Mouse (Mus musculus) MN1 (cell line): ENCODE results near the gene Pelo.
A peak's percentile ranks its signal among the peaks of the same experiment; 100 is the strongest.

Source experiments
- DNase-seq: peaks from one replicate; pipeline ENCODE4 v3.0.0-alpha.2; 2016; ENCODE audit warnings: low spot score

Gene Pelo

DNA sequence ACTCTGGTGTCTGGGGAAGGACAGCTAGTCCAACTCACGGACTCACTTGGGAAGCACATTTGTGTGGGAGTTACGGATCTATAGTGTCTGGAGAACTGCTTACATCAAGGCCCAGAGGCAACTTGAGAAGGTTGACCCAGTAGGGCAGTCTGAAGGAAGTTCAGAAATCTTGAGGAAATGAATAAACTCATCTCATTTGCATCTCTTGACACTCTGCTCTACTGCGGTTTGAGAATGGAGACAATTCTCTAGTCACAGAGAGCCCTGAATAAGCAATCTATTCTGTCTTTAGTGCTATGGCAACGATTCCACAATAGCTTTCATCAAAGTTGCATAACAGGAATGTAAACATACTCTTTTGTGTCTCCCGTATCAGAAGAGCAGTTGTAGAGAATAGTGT is 7.0 kb upstream of the Pelo start:
- no peak for DNase-seq

DNA sequence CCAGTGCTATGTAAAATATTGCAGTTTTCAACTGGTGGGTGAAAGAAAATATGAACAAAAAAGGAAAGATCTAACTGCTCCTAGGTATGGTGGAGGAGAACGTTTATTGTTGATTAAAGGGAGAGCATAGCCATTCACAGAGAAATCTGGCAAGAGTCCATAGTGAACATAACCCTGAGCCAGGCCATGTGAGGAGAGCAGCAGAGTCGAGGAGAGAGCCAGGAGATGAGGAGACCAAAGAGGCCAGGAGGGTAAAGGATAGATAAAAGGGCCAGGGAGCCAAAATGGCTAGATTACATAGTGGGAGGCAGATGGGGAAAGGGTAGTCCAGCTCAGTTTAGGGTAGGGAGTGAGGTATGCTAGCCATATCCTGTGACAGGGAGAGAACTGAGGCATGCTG is 6.2 kb upstream of the Pelo start:
- no peak for DNase-seq

DNA sequence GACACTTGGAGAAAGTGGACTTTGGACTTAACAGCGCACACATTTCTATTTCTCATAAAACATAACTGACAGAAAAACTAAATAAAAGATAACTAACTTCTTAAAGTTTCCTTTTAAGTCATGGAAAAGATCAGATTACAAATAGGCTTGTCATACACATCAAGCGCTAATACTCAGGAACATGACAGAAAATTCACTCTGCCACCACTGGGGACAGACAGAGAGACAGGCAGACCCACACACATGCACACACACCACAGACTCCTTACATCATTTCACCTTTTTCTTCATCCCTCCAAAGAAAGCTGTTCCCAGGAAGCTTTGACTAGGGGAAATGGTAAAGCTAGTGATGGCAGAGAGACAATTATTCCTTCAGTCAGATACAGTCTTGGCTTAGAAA is 5.4 kb upstream of the Pelo start:
- no peak for DNase-seq

DNA sequence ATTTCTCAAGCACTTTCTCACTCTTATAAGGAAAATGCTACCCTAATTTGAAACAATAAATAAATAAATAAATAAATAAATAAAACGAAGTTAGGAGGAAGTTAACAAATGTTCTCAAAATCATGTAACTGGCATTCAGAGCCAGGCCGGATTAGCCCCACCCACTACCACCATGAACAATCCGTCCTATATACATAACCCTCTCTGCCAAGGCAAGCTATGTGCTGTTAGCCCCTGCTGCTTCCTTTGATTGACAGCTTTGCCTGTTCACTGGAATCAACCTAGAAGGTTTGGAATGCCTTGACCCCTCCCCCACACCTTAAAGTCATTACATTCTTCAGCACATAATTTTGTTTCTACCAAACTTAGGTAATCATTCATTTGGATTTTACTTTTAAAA is 1.5 kb upstream of the Pelo start:
- DNase-seq = no peak

DNA sequence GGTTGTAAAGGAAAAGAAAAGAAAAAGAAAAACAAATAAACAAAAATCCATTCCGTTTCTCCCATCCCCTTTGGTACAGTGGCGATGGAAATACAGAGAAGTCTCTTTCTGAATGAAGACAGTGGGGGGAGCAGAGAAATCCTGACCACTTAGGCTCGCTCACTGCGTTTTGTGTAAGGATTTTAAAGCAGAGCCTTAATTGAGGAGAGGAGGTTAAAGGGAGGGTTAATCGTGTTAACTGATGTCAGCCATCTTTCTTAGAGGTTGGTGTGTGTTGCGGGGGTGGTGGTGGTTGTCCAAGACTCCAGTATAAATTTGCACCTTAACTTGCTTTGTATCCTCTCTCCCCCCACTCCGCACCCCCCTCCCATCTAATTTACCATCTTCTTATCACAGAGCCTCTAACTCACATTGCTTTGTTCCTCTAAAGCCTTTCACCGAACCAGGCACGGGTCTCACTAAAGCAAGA is 1.0 kb upstream of the Pelo start:
- DNase-seq = peak; percentile 23

DNA sequence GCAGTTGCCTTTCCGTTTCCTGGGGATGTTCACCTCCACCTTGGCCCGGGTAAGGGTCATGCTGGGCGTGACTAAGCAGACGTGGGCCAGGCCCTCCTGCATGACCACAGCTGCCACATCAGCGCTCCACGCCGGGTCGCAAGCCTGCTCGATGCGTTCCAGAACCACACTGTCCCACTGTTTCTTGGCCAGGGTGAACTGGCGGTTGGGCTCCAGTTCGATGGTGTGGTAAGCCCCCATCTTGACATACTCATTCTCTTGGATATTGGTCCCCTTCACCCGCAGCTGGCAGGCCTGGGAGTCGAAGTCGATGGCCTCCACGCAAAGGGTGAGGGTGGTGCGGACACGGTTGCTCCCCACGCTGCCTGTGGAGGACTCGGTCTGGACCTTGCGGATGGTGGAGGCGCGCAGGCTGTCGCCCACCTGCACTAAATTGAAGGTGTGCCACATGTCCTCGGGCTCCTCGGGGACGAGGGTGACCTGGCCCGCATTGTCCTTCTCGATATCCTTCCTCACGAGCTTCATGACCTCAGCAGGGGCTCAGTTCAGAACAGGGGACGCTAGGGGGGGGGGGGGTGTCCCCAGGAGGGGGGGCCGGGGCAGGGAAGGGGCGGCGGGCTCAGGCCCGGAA is 476 bp downstream of the Pelo start:
- peak; percentile 17 for DNase-seq

DNA sequence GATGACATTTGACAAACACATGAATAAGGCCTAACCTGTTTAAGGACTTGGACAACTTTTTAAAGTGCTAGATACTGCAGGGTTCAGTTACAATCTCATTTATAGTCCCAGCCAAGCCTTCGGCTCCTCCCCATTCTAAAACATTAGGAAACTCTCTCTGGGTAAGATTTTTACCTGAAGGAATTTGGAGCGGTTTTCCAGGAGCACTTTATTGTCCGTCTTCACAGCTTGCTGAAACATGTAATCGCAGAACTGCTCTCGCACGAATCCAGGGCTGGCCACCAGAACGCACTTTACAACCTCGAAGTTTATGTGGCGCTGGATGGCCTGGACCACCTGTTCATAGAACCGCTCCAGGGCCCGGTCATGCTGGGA is 979 bp downstream of the Pelo start:
- no peak for DNase-seq

DNA sequence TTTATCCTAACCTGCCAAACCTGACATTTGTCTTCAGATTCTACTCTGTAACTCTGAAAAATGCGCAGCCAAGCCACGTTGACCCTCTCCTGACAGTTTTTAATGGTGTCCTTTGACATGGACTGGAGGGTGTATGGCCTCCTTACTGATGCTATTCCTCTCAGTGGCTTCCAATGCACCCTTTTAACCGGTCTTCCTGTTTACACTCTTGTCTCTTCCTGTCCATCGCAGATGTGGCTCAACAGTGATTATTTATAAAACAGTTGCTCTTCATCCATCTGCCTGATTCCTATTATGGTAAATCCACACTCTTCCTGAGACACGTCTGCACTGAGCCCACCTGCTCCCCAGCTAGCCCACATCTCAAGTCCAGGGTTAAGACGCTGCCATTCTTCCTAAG is 4.0 kb downstream of the Pelo start:
- no peak for DNase-seq

DNA sequence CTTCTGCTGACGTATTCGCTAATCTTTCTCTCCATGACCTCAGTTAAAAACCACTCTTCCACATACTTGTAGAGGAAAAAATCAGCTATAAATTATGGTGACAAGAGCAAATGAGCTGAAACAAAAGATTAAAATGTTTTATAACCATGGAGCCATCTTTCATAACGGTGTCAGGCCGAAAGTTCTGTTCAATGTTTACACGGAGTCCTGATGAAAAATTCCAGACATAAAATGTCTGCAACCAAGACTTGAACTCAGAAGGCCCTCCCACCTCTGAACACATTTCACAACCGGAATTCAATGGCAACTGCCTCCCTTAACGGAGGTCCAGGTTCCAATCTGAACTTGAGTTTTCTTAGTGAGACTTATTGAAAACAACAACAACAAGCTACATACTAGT is 7.6 kb downstream of the Pelo start:
- no peak for DNase-seq

DNA sequence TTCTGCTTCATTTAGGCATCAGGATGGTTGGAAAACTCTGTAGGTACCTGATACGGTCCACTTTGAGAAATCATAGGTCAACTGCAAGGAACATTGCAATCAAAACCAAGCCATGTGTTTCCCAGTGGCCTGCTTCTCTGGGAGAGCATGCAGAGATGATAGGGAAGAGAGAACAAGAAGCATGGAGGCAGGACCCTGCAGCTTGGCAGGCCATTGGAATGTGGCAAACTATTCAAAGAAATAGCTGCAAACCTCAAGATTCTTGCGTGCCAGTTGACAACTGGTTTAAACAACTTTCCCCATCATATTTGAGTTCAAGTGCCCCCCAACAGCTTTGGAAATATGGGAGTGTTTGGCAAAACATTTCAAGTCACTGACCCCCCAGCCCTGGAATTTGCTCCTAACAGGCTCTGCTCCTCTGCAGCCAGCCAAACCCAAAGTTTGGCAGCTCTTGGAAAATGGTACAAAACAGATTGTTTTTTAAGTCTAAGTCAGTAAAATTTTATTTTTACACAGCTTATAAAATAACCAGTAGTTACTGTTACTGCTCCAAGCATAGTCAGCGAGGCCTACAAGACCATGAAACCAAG is 9.9 kb downstream of the Pelo start:
- DNase-seq = no peak

DNA sequence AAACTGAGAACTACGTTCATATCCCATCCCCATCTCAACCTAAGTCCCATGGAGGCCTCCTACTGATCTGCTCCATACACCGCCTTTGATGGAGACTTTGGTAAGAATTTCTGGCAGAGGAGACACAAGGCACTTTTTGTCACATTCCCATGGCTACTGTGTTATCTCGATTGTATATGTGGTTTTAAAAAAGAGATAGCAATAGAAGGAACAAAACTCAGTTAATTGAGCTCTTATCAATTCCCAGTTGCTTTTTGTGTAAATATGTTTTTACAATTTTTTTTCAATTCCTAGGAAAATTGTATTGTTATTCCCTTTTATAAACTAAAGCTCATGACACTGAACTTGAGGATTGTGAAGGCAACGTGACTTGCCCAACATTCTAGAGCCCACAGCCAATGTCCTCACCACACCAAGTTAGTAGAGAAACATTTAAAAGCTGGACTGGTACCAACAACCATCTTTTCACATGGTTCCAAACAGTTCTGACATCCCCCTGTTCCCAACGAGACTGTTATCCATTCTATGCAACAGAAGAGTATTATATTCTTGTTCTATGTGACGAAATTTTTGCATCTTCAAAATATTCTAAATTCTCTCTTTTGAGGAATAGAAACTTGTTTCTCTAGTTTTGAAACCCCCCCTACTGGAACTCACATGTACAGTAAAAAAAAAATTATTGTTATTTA is 10.8 kb downstream of the Pelo start:
- DNase-seq = no peak

DNA sequence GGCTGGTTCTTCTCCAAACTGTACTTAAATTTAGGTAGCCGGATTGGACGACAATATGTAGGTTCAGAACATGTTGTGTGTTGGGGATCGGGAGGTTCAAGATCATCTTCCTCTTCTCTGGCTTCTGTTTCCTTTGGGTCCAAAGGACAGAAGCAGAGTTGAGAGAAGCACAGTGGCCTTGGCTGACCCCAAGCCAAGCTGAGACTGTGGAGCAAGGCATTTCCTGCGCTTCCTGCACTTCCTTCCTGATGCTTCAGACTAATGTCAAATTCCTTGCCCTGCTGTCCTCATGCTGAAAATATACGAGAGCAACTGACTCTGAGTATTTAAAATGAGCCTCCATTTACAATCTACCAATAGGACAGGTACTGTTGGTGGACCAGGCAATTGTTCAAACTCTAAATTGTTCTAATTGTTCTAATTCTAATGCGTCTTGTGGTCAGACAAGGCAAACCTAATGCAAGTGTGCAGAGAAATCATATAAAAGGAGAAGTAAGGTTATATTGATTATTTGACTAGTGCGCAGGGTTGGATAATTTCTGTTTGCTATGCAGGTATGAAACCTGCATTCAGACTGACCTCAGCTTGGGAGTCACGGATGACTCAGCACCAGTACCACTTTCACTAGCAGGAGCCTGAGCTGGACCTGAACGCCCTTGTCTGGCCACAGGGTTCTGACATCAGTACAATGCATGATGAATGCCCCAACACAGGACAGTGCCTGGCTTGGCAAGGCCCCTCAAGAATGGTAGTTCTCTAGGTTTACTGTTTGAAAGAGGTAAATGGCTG is 12.4 kb downstream of the Pelo start:
- no peak for DNase-seq

DNA sequence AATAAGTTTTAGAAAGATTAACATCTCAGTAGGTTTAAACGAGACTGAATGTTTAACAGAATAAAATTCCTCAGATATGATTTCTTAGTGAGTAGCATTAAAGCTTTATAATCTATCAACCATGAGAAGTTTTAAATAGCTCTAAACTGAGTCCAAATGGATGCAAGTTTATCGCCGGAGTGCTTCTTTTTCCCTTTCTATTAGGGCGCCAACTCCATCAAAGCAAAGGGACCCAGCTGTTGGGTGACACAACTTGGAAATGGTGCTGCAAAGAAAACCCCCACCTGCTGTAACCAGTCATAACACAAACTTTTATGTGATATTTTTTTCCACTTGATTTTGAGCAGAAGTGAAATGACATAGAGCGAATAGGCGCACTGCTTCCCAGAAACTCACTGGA is 17.6 kb downstream of the Pelo start:
- no peak for DNase-seq

DNA sequence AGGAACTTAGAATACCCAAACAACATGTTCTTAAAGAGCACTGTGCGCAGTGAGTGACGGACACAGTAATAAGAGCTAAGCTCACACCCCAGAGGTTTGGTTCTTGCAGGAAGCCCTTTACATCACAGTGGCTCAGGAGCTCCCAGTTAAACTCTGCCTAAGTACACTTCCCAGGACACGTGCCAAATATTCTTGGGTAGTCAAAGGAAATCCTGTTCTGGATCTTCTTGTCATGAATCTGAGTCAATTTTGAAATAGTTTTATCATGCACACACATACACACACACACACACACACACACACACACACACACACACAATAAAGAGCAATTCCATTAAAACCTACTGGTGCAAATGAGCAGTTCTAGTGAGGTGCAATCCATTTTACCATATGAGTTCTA is 18.6 kb downstream of the Pelo start:
- no peak for DNase-seq

DNA sequence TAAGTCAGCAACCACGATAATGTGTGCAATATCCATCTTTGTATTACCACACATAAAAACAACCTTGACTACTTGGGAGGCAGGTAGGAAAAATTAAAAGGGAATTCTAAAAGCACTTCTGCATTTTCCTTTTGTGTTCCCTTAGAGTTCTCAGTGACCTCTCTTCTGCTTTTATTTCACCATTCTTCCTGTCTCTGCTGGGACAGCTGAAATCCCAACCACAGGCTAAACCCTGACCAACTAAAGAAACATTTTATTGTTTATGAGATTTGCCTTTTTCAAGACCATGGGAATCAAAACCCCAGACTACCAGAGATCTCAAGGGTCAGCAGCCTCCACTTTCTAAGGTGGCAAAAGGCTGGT is 22.0 kb downstream of the Pelo start:
- no peak for DNase-seq

DNA sequence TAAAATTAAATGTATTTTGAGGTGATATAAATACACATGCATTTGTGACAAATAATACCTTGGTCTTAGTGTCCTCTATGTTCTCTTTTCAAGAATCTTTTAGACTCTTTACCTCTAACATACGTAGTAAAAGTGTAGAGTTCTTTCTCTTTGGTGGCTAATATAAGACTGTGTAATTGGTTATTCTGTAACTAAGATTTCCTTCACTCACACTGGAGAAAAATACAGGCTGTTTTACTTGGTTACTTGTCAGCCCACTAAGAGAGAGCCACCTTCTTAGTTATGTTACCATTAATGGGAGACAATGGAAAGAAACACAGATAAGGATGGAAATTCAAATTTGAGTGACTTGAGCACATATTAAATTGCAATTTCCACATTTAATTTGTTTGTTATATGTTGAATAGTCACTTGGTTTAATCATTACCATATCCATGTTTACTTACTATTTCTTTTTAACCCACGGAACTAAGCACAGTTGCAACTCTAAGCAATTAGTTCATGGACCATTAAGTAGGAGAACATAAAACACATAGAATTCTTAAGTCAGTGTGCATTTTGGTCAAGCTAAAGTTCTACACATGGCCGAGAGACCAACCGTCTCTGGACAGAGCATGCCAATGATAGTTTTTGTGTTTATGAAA is 22.5 kb downstream of the Pelo start:
- no peak for DNase-seq

DNA sequence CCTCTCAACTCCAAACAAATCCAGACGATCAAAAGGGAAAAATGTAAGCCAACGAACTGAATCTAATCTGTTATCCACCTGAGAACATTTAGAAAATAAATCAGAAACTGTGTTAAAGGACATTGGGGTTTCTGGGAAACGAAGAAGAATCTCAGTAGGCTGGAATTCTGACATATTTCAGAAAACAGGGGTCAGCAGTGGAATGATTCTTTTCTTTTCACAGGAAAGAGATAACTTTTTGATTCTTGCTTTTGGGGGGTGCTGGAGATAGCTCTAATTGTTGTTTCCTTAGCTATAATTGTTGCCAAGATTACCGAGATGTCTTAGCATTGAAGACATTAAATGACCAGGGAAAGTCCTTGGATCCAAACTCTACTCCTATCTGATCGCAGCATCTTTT is 32.4 kb downstream of the Pelo start:
- DNase-seq = no peak

DNA sequence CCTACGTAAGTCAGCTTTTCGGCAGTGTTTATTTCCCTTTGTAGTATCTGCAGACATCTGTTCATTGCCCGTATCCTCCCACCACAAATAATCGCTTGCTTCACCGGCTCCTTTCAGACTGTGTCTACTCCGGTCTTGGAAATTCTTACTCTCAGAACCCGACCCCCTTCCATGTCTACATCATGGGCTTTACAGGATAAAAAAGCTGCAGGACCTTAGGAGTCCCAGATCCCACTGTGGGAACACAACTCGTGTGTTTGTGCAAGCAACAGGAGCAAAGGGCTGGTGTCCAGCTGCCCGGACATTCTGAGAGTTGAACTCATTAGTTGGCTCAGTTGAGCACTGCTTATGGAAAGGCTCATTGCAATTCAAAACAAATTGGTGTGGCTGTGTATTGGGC is 35.2 kb downstream of the Pelo start:
- DNase-seq = no peak

DNA sequence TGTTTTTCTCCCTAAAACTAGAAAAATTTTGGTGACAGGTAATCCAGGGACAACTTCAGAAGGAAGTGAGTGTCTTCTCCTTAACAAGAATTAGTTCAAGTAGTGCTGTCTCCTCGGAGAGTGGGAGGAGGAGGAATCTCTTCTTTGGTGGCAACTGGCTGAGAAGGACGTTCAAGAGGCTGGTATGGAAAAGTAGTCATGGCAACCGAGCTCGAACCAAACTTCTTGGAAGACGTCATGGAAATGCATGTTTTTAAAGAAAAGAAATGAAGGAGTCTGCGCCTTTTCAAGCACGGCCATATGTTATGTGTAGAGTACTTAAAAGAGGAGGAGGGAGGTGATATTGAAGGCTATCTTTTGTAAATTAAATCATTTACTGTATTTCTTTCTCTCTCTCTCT is 37.4 kb downstream of the Pelo start:
- no peak for DNase-seq

DNA sequence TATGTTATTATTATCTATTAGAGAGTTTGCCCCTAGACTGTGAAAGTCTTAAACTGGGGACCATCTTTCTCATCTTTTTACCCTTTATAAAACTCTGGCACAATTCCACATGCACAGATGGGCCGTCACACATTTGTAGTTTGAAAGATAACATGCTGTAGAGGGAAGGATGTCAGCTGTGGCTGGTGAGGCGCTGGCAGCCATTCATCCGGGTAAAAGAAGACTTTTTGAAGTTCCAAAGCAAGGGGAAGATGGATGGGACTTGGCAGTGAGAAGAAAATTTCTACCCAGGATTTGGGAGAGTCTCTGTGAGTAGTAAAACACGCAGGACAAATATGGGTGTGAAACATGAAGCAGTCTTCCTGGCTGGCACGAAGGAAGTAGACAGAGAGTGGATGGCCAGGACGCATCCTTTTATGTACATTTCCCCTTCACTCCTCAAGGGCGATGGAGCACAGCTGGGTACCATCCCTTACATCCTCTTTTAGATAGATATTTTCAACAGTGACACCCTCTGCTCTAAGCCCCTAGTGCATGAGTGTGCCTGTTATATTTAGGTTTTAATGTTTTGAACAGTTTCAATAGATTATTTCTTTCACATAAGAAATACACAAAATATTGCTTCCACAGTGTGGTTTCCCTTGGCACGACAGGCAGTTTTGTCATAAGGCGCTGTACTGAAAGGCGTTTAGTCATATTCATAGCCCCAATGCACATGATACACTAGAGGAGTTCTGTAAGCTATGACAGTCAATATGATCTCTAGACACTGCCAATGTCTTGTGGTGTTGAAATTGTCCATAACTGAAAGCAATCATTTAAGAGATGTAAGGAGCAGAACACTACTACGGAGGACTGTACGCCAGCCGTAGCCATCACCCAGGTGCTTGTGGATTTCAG is 39.1 kb downstream of the Pelo start:
- DNase-seq = no peak

DNA sequence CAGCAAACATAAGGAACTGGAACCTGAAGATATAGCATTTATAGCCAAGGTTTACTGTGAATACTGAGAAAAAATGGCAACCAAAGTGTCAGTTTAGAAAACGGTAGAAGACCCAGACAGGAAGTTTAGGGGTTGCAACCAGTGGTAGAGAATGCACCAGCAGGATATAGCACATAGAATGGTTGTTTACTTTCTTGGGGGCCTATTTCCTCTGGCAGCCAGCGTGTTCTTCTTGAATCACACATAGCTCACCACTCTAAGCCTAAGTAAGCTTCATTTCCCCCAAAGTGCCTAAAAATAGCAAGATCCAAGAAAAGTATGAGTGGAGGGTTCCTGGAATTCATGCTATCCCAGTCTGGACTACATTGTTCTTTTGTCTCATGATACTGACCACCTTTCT is 47.3 kb downstream of the Pelo start:
- no peak for DNase-seq
